Mouse (Mus musculus) stomach, postnatal 0 days (tissue): ENCODE results near the gene Mgmt.

Experiments
- CTCF ChIP-seq: IDR thresholded peaks from 2 replicates; pipeline ENCODE4 v1.5.1; 2016; ENCODE audit warnings: antibody characterized with exemption, low read depth, mild to moderate bottlenecking, moderate library complexity
- EP300 ChIP-seq: optimal IDR thresholded peaks from 2 replicates; pipeline ENCODE3; 2016; ENCODE audit warnings: antibody characterized with exemption

DNA sequence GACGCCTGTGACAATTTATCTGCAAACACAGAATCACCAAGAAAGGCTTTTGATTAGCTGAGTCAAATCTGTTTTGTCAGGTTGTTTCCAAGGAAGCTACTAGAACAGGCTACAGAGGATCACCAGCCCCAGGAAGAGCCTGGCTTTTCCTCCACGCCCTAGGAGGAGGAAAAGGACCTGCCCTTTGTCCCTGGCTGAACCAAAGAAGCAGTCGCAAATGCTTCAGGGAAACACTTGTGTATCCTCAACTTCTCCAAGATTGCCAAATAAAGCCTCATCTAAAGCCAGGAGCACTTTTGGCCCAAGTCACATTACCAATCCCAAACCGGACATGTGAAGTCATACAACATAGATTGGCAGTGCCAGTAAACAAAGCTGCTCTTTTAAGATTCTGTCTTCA lies 41.7 kb upstream of the Mgmt start:
- no peak for TF ChIP-seq EP300
- TF ChIP-seq CTCF = no peak
